Mouse (Mus musculus): ENCODE measurements around the gene Hspa13. TPM values are rescaled to one million over a fixed set of nuclear protein-coding genes. Genes with fewer than 3 reads are reported as not detected.

The Hspa13 gene
- 7.8 and 9.8 TPM in 2 replicates for polyA plus RNA-seq (2015; fragmentation: Nextera tagmentation; extraction: Ambion mirVana)

GRCm38 (mm10) chr16:75766388-75767249 is at the start of gene Hspa13:
Gene Hspa13 (minus strand): TSS chr16:75767104.

Other genes with a start within 250 kb of the Hspa13 start
- gene Lipi, start 181.0 kb downstream of the Hspa13 start, polyA plus RNA-seq (2015; fragmentation: Nextera tagmentation; extraction: Ambion mirVana): not detected in 2 replicates
- 0.14 and 0.15 TPM in 2 replicates for gene Rbm11, start 174.3 kb downstream of the Hspa13 start, polyA plus RNA-seq (2015; fragmentation: Nextera tagmentation; extraction: Ambion mirVana)